Mouse (Mus musculus) hindbrain, embryonic 14.5 days (tissue): ENCODE data around the gene Pak4. TPM values are rescaled to one million over a fixed set of nuclear protein-coding genes. Genes with fewer than 3 reads are reported as not detected.

Source experiments
- ATAC-seq: fragments of 200-750 bp; cut with Nextera tagmentation; 2 replicates; pipeline ENCODE4 v1.8.0; 2017; ENCODE audit warnings: moderate number of reproducible peaks, mild to moderate bottlenecking, moderate TSS enrichment, moderate library complexity; ENCODE audit not compliant: low FRiP score
- DNase-seq: peaks from one replicate; pipeline ENCODE4 v3.0.0-alpha.2; 2015; ENCODE audit warnings: low spot score
- H3K27ac ChIP-seq: fragments of 300-500 bp; sonication (generic); 2 replicates; pipeline ENCODE4 v1.5.1; 2014; ENCODE audit warnings: mild to moderate bottlenecking, moderate library complexity
- H3K27me3 ChIP-seq: fragments of 300-500 bp; sonication (generic); 2 replicates; pipeline ENCODE4 v1.6.1; 2014; ENCODE audit warnings: mild to moderate bottlenecking, low read length, mixed read lengths; ENCODE audit not compliant: control insufficient read depth, insufficient read depth
- H3K36me3 ChIP-seq: fragments of 300-500 bp; sonication (generic); replicated peaks from 2 replicates; pipeline ENCODE4 v1.6.1; 2014; ENCODE audit not compliant: control insufficient read depth, insufficient read depth
- H3K4me1 ChIP-seq: fragments of 300-500 bp; sonication (generic); replicated peaks from 2 replicates; pipeline ENCODE4 v1.6.1; 2014; ENCODE audit warnings: antibody characterized with exemption, low read length, mixed read lengths; ENCODE audit not compliant: control insufficient read depth, insufficient read depth
- H3K4me2 ChIP-seq: fragments of 300-500 bp; sonication (generic); replicated peaks from 2 replicates; pipeline ENCODE4 v1.6.1; 2014; ENCODE audit warnings: mild to moderate bottlenecking, moderate library complexity
- H3K4me3 ChIP-seq: fragments of 300-500 bp; sonication (generic); replicated peaks from 2 replicates; pipeline ENCODE4 v1.5.1; 2014; ENCODE audit warnings: mild to moderate bottlenecking, low read length
- H3K9ac ChIP-seq: fragments of 300-500 bp; sonication (generic); 2 replicates; pipeline ENCODE4 v1.6.1; 2014
- H3K9me3 ChIP-seq: fragments of 300-500 bp; sonication (generic); 2 replicates; pipeline ENCODE4 v1.6.1; 2016; ENCODE audit warnings: low read length; ENCODE audit not compliant: control insufficient read depth
- WGBS: fragments of 180-500 bp; shearing (Covaris S2); extraction: QIAGEN DNeasy Blood & Tissue Kit; methylation state at CpG from one replicate; pipeline ENCODE4 v1.1.7; 2014; 5-methylcytosine and 5-hydroxymethylcytosine counted together
- polyA plus RNA-seq: library from polyadenylated mRNA; unstranded; fragments of >200 nt; fragmentation: Nextera tagmentation; extraction: Ambion mirVana; gene quantifications from 2 replicates; pipeline ENCODE4 v1.2.1, GENCODE M21; 2014

Gene Pak4
- polyA plus RNA-seq: 13.2 and 14.2 TPM in 2 replicates

DNA sequence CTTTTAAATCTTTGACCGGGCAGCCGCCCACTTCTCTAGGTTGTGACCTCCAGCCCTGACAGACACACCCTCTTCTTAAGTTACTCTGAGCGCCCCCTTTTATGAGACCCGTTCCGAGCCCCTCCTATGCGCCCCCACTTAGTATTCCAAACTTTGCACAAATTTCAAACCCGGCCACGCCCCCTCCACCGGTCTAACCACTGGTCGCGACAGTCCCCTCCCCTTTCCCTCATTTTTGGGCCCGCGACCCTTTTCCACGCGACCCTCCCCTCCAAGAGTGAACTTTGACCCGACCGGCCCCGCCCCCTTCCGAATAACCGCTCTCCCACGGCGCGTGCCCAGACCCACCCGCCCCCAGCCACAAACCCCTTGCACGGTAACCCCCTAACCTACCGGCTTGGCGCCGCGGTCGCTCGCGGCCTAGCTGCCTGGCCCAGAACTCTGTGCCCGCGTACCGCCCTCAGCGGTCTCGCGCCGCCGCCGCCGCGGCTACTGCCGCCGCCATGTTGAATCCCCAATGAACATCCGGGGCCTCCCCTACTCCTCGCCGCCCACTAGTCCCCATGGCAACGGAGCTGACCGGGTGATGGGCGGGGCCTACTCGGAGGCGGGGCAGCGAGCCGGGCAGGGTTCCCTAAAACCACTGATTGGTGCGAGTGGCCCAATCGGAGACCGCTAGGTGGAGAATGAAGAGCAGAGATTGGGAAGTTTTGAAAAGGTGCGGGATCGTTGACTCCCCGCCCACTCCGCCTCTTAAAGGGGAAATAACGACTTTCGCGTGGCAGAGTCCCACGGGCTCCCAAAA, at the start of gene Pak4, which contains the start of gene Samd4b:
Gene Pak4, minus strand, starts transcription at position 544 of the 805 bp plus-strand sequence.
Gene Samd4b, minus strand, starts transcription at position 503 of the 805 bp plus-strand sequence.
- no peaks in the 10 kb centered on the region for H3K36me3 ChIP-seq
- DNase-seq (peak; percentile 98), ATAC-seq (peak; percentile 95)
- H3K4me1 ChIP-seq: peaks cover 32% of the 10 kb centered on the region
- H3K4me2 ChIP-seq: peak within 1 kb of the TSS; percentile 93
- H3K4me3 ChIP-seq: peak within 1 kb of the TSS; percentile 65
- H3K27me3 ChIP-seq: no peaks in the 10 kb centered on the region
- peak within 1 kb of the TSS; percentile 88 for H3K27ac ChIP-seq
- peak within 1 kb of the TSS; percentile 70 for H3K9ac ChIP-seq
- WGBS: under 1% methylated on average over 62 of the region's 66 CpGs
- H3K9me3 ChIP-seq: no peaks in the 10 kb centered on the region

DNA sequence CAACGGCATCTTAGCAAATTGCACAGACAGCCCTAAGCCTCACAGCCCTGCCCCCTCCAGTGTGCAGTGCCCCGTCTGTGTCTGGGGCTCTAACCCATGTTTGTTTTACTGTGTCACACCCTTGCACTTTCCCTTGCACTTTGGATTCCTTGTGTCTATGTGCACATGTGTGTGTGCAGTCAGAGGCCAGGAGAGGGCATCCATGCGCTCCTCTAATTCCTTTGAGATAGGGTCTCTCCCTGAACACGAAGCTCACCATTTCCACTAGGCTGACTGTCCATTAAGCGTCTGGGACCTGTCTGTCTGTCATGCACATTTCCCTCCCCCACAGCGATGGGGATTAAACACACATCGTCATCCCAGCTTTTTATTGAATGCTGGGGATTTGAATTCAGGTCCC, 49.0 kb upstream of the Pak4 start:
- no peak overlapping the region for H3K4me3 ChIP-seq
- H3K9me3 ChIP-seq: no peaks in the 10 kb centered on the region
- H3K9ac ChIP-seq: no peak overlapping the region
- no peaks in the 10 kb centered on the region for H3K27me3 ChIP-seq
- no peak overlapping the region for H3K27ac ChIP-seq
- no peak for DNase-seq
- no peaks in the 10 kb centered on the region for H3K4me1 ChIP-seq
- no peak overlapping the region for H3K4me2 ChIP-seq
- ATAC-seq: no peak
- no peaks in the 10 kb centered on the region for H3K36me3 ChIP-seq
- WGBS: 62% methylated on average over 7 of the region's 7 CpGs

DNA sequence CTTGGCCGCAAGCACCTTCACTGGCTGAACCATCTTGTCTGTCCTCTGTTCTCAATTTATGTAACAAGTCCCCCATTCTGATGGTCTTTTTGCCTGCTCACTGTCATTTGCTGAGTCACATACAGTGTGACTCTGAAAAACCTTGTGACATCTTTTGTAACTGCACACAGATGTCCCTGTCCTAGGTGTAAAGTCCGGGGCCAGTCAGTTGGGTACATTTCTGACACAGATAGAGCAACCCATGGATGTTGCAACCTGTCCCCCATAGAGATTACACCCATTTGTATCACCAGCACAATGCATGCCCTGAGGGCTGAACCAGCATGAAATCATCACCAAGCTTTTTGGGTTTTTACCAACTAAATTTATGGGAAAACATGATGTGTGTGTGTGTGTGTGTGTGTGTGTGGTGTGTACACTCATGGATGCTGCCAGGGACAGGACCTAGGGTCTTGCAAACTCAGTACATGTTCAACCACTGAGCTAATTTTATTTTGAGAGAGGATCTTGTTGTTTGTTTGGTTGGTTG, 48.0 kb upstream of the Pak4 start:
- Histone ChIP-seq H3K27ac (no peak overlapping the region), H3K36me3 (no peaks in the 10 kb centered on the region), H3K9me3 (no peaks in the 10 kb centered on the region), H3K27me3 (no peaks in the 10 kb centered on the region), H3K9ac (no peak overlapping the region), H3K4me3 (no peak overlapping the region), H3K4me2 (no peak overlapping the region), H3K4me1 (no peaks in the 10 kb centered on the region)
- DNase-seq (no peak), ATAC-seq (no peak)
- WGBS: 92% methylated on average over 2 of the region's 2 CpGs

DNA sequence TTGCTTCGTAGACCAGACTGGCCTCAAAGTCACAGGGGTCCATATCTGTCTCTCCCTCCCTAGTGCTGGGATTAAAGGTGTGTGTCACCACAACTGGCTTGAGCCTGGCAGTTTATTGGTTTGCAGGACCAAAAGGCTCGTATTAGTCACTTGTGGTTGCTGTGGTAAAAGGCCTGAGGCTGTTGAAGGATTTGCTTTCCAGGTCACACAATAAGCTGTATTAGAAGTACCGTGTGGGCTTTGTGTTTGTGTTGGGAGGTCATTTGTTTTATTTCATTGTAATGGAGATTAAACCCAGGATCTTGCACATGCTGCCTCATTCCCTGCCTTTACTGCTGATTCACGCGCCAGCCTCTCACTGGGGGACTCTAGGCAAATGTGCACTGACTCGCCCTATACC, 47.4 kb upstream of the Pak4 start:
- no peak overlapping the region for H3K27ac ChIP-seq
- no peak for DNase-seq
- H3K27me3 ChIP-seq: no peaks in the 10 kb centered on the region
- ATAC-seq: no peak
- H3K9me3 ChIP-seq: no peaks in the 10 kb centered on the region
- no peak overlapping the region for H3K4me2 ChIP-seq
- 45% methylated on average over 6 of the region's 6 CpGs for WGBS
- H3K36me3 ChIP-seq: no peaks in the 10 kb centered on the region
- no peak overlapping the region for H3K4me3 ChIP-seq
- no peak overlapping the region for H3K9ac ChIP-seq
- no peaks in the 10 kb centered on the region for H3K4me1 ChIP-seq

DNA sequence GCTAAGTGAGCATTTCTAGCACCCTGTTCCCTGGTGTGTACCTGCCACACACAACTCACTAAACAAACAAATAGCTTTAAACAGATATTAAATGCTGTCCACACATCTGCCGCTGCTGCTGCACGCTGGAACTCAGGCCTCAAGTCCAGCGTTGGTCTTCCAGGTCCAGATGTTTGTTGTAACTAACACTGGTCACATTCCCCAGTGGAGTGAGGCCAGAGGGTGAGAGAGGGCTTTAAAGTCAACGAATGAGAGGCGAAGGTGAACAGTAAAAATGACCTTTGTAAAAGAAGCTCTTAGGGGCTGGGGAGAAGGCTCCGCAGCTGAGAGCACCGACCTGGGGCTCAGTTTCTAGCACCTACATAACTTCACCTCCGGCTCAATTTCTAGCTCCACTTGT, 43.6 kb upstream of the Pak4 start:
- Histone ChIP-seq H3K36me3 (no peaks in the 10 kb centered on the region), H3K27me3 (no peaks in the 10 kb centered on the region), H3K27ac (no peak overlapping the region), H3K4me3 (no peak overlapping the region), H3K4me2 (no peak overlapping the region), H3K4me1 (no peaks in the 10 kb centered on the region), H3K9me3 (no peaks in the 10 kb centered on the region), H3K9ac (no peak overlapping the region)
- WGBS: 90% methylated on average over 8 of the region's 8 CpGs
- DNase-seq: no peak
- no peak for ATAC-seq

DNA sequence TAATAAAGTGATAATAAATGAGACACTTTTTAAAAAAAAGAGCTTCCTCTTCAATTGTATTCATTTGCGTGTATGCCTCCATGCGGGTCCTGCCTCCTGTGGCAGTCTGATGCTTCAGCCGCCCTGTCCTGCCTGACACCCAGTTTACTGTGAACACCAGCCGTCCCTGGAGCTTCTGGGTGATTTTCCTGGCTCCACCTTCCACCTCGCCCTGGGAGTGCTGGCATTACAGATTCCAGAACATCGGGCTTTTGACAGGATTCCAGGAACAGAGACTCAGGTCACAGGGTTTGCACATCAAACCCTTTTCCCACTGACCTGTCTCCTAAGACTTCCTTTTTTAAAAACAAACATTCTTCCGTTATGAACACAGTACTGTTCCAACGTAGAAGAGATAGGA, 39.5 kb upstream of the Pak4 start:
- no peaks in the 10 kb centered on the region; the same call in 1 of the 2 replicates for H3K27me3 ChIP-seq
- WGBS: 24% methylated on average over 8 of the region's 8 CpGs
- no peak overlapping the region for H3K4me3 ChIP-seq
- no peak overlapping the region for H3K4me2 ChIP-seq
- no peaks in the 10 kb centered on the region for H3K4me1 ChIP-seq
- H3K9me3 ChIP-seq: no peaks in the 10 kb centered on the region
- no peak overlapping the region for H3K9ac ChIP-seq
- ATAC-seq (no peak), DNase-seq (no peak)
- H3K27ac ChIP-seq: no peak overlapping the region
- no peaks in the 10 kb centered on the region for H3K36me3 ChIP-seq

DNA sequence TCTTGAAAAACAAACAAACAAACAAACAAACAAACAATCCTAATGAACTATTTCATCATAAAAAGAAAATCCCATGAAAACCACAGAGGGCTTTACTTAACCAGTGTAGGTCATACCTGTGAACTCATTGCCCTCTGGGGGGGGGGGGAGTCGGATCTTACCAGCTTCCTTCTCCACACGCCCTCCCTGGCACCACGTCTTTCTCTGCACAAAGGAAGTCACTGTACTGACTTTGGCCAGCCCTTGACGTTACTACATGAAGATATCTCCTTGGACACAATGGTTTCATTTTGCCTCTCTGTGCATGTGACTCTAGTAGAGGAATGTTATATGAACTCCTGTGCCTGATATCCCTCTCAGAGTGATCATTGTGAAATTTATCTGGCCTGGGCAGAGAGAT, 36.1 kb upstream of the Pak4 start:
- H3K4me1 ChIP-seq: 0 out of 2 replicates have a peak, but pooled peaks cover 7% of the 10 kb centered on the region
- H3K4me2 ChIP-seq: no peak overlapping the region
- no peaks in the 10 kb centered on the region for H3K36me3 ChIP-seq
- 85% methylated on average over 4 of the region's 4 CpGs for WGBS
- no peaks in the 10 kb centered on the region for H3K9me3 ChIP-seq
- DNase-seq (no peak), ATAC-seq (no peak)
- no peak overlapping the region for H3K27ac ChIP-seq
- H3K9ac ChIP-seq: no peak overlapping the region
- peaks cover 28% of the 10 kb centered on the region for H3K27me3 ChIP-seq
- H3K4me3 ChIP-seq: no peak overlapping the region

DNA sequence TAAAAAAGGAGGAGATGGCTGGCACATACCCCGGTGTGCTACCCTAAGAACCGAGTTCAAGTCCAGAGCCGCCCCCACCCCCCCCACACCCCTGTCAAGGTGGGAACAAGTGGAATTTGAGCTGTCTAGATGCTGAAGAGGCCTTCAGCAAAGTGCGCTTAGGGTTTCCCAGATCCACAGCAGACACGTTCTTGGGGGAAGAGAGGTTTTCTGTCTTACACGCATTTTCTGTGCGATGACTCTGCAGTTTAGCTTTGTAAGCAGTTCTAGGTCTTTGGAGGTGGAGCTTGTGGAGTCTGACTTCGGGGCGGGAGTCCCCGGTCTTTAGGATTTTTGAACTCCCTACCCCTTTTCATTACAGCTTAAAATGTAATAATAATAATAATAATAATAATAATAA, 33.1 kb upstream of the Pak4 start, which contains the start of gene Acp7:
Gene Acp7, minus strand, starts transcription at position 260 of the 400 bp plus-strand sequence.
- H3K4me1 ChIP-seq: 0 out of 2 replicates have a peak, but pooled peaks cover 7% of the 10 kb centered on the region
- 28% methylated on average over 10 of the region's 10 CpGs for WGBS

DNA sequence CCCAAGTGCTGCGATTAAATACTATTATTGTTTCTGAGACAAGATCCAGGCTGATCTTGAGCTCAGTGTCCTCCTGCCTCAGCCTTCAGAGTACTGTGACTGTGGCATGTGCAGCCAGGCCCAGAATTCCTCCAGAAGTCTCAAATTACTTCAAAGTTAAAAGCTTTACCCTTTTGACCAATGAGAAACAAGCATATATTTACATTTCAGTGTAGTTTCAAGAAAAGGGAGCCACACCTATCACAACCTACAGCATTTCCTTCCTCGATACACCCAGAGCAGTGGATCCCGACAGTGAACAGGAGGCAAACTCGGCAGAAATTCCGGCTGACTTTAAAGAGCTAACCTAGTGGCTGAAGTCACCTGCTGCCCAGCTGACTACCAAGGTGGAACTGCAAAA, 26.8 kb upstream of the Pak4 start:
- Histone ChIP-seq H3K27ac (no peak overlapping the region), H3K36me3 (no peaks in the 10 kb centered on the region), H3K9me3 (no peaks in the 10 kb centered on the region), H3K9ac (no peak overlapping the region), H3K27me3 (peaks cover 10% of the 10 kb centered on the region), H3K4me1 (0 out of 2 replicates have a peak, but pooled peaks cover 3% of the 10 kb centered on the region), H3K4me3 (no peak overlapping the region), H3K4me2 (no peak overlapping the region)
- 80% methylated on average over 5 of the region's 5 CpGs for WGBS
- no peak for ATAC-seq
- no peak for DNase-seq

More for the DNA sequence above, 33.1 kb upstream of the Pak4 start, which contains the start of gene Acp7:
- H3K36me3 ChIP-seq: no peaks in the 10 kb centered on the region
- no peak within 1 kb of the TSS for H3K27ac ChIP-seq
- peak within 1 kb of the TSS; percentile 48 for H3K4me2 ChIP-seq
- peak within 1 kb of the TSS; percentile 23 for H3K4me3 ChIP-seq
- ATAC-seq: no peak
- H3K9ac ChIP-seq: 0 out of 2 replicates have a peak within 1 kb of the TSS, but pooled peaks have one; percentile 26
- DNase-seq: no peak
- no peaks in the 10 kb centered on the region for H3K9me3 ChIP-seq
- peaks cover 31% of the 10 kb centered on the region for H3K27me3 ChIP-seq
